Mouse (Mus musculus) heart, postnatal 0 days (tissue): ENCODE data around the gene Kif23.

Experiments
- CTCF ChIP-seq: IDR thresholded peaks from 2 replicates; pipeline ENCODE4 v1.5.1; 2016; ENCODE audit warnings: antibody characterized with exemption, control low read depth, low read depth
- EP300 ChIP-seq: IDR thresholded peaks from 2 replicates; pipeline ENCODE4 v1.6.1; 2016; ENCODE audit warnings: antibody characterized with exemption, low read depth

GRCm38 (mm10) chr9:61885964-61886363 lies 60.6 kb downstream of the Kif23 start:
- TF ChIP-seq EP300 (no peak), CTCF (no peak)
